Mouse (Mus musculus) neural tube, embryonic 13.5 days (tissue): ENCODE results near the gene Cox6b1. TPM values are rescaled to one million over a fixed set of nuclear protein-coding genes. Genes with fewer than 3 reads are reported as not detected.

Experiments used
- ATAC-seq: fragments of 200-750 bp; cut with Nextera tagmentation; 2 replicates; pipeline ENCODE4 v1.8.0; 2017; ENCODE audit warnings: low read depth, mild to moderate bottlenecking, moderate TSS enrichment, moderate library complexity
- H3K27ac ChIP-seq: fragments of 300-500 bp; sonication (generic); replicated peaks from 2 replicates; pipeline ENCODE4 v1.5.1; 2015; ENCODE audit warnings: moderate library complexity, mild to moderate bottlenecking, inconsistent platforms
- H3K27me3 ChIP-seq: fragments of 300-500 bp; sonication (generic); 2 replicates; pipeline ENCODE4 v1.6.1; 2015; ENCODE audit warnings: mild to moderate bottlenecking, inconsistent platforms
- H3K36me3 ChIP-seq: fragments of 300-500 bp; sonication (generic); 2 replicates; pipeline ENCODE4 v1.6.1; 2015; ENCODE audit warnings: mild to moderate bottlenecking, inconsistent platforms
- H3K4me1 ChIP-seq: fragments of 300-500 bp; sonication (generic); replicated peaks from 2 replicates; pipeline ENCODE4 v1.6.1; 2015; ENCODE audit warnings: inconsistent platforms
- H3K4me2 ChIP-seq: fragments of 300-500 bp; sonication (generic); 2 replicates; pipeline ENCODE4 v1.6.1; 2015; ENCODE audit warnings: inconsistent platforms, mild to moderate bottlenecking, moderate library complexity
- H3K4me3 ChIP-seq: fragments of 300-500 bp; sonication (generic); 2 replicates; pipeline ENCODE4 v1.5.1; 2015; ENCODE audit warnings: mild to moderate bottlenecking, inconsistent platforms
- H3K9ac ChIP-seq: fragments of 300-500 bp; sonication (generic); 2 replicates; pipeline ENCODE4 v1.6.1; 2015; ENCODE audit warnings: moderate library complexity, mild to moderate bottlenecking, inconsistent platforms
- H3K9me3 ChIP-seq: fragments of 300-500 bp; sonication (generic); 2 replicates; pipeline ENCODE4 v1.6.1; 2016; ENCODE audit warnings: inconsistent platforms
- WGBS: fragments of 180-500 bp; shearing (Covaris S2); methylation state at CpG from one replicate; pipeline ENCODE4 v1.1.7; 2015; 5-methylcytosine and 5-hydroxymethylcytosine counted together
- polyA plus RNA-seq: library from polyadenylated mRNA; unstranded; fragments of >200 nt; fragmentation: Nextera tagmentation; extraction: Ambion mirVana; gene quantifications from 2 replicates; pipeline ENCODE4 v1.2.1, GENCODE M21; 2015

Gene Cox6b1
- polyA plus RNA-seq, result 1,295 and 1,305 TPM in 2 replicates

GRCm38 (mm10) chr7:30625530-30626384 is at the start of gene Cox6b1:
Cox6b1 (minus strand) TSS chr7:30626151.
- Histone ChIP-seq H3K4me2 (peak within 1 kb of the TSS; percentile 92), H3K9ac (peak within 1 kb of the TSS; percentile 85), H3K9me3 (no peaks in the 10 kb centered on the region), H3K36me3 (peaks cover 35% of the 10 kb centered on the region), H3K27me3 (peaks cover 16% of the 10 kb centered on the region), H3K27ac (peak within 1 kb of the TSS; percentile 64), H3K4me1 (peaks cover 12% of the 10 kb centered on the region), H3K4me3 (peak within 1 kb of the TSS; percentile 64)
- peak; percentile 94 for ATAC-seq
- WGBS, result 2% methylated on average over 44 of the region's 44 CpGs

- H3K9ac ChIP-seq, result no peak within 1 kb of the TSS
- no peak for ATAC-seq
- H3K36me3 ChIP-seq, result no peaks in the 10 kb centered on the region
- H3K9me3 ChIP-seq, result no peaks in the 10 kb centered on the region
- no peak within 1 kb of the TSS for H3K4me3 ChIP-seq
- WGBS, result 64% methylated on average over 9 of the region's 9 CpGs
- no peaks in the 10 kb centered on the region for H3K4me1 ChIP-seq
- H3K4me2 ChIP-seq, result no peak within 1 kb of the TSS
- H3K27ac ChIP-seq, result no peak within 1 kb of the TSS
- H3K27me3 ChIP-seq, result no peaks in the 10 kb centered on the region; the same call in 1 of the 2 replicates
These were observed 45.5 kb upstream of the Cox6b1 start, which contains the start of gene Pmis2 for GRCm38 (mm10) chr7:30671480-30671879. Pmis2 (minus strand) TSS chr7:30671605.

GRCm38 (mm10) chr7:30669229-30669628 is 43.3 kb upstream of the Cox6b1 start:
- 41% methylated on average over 3 of the region's 3 CpGs for WGBS
- Histone ChIP-seq H3K4me3 (no peak overlapping the region), H3K36me3 (no peaks in the 10 kb centered on the region), H3K9ac (no peak overlapping the region), H3K4me2 (no peak overlapping the region), H3K27ac (no peak overlapping the region), H3K27me3 (no peaks in the 10 kb centered on the region; the same call in 1 of the 2 replicates), H3K9me3 (no peaks in the 10 kb centered on the region), H3K4me1 (peaks cover 10% of the 10 kb centered on the region)
- ATAC-seq, result no peak

GRCm38 (mm10) chr7:30665321-30665720 is 39.4 kb upstream of the Cox6b1 start:
- peak overlapping the region; percentile 87 for H3K4me2 ChIP-seq
- ATAC-seq, result peak; percentile 82
- 9% methylated on average over 11 of the region's 11 CpGs for WGBS
- H3K4me3 ChIP-seq, result peak overlapping the region; percentile 61
- no peaks in the 10 kb centered on the region; the same call in 1 of the 2 replicates for H3K27me3 ChIP-seq
- H3K27ac ChIP-seq, result peak overlapping the region; percentile 75
- H3K4me1 ChIP-seq, result peaks cover 11% of the 10 kb centered on the region
- peaks cover 15% of the 10 kb centered on the region for H3K36me3 ChIP-seq
- H3K9me3 ChIP-seq, result no peaks in the 10 kb centered on the region
- H3K9ac ChIP-seq, result peak overlapping the region; percentile 81

- peak within 1 kb of the TSS; percentile 61 for H3K4me3 ChIP-seq
- WGBS, result 1% methylated on average over 34 of the region's 34 CpGs
- peak within 1 kb of the TSS; percentile 81 for H3K9ac ChIP-seq
- no peaks in the 10 kb centered on the region; the same call in 1 of the 2 replicates for H3K27me3 ChIP-seq
- peaks cover 21% of the 10 kb centered on the region for H3K36me3 ChIP-seq
- H3K9me3 ChIP-seq, result no peaks in the 10 kb centered on the region
- H3K4me2 ChIP-seq, result peak within 1 kb of the TSS; percentile 87
- H3K27ac ChIP-seq, result peak within 1 kb of the TSS; percentile 75
- H3K4me1 ChIP-seq, result peaks cover 11% of the 10 kb centered on the region
- peak; percentile 95 for ATAC-seq
These were observed 38.7 kb upstream of the Cox6b1 start, which contains the start of gene Haus5 for GRCm38 (mm10) chr7:30664529-30665200. Haus5 (minus strand) TSS chr7:30664994.

GRCm38 (mm10) chr7:30649591-30650540 is 23.9 kb upstream of the Cox6b1 start, which contains the start of gene Rbm42:
Rbm42 (minus strand) TSS chr7:30650317.
- H3K27me3 ChIP-seq, result no peaks in the 10 kb centered on the region
- peaks cover 53% of the 10 kb centered on the region for H3K36me3 ChIP-seq
- peak within 1 kb of the TSS; percentile 90 for H3K9ac ChIP-seq
- H3K4me2 ChIP-seq, result peak within 1 kb of the TSS; percentile 93
- H3K4me1 ChIP-seq, result peaks cover 16% of the 10 kb centered on the region
- 3% methylated on average over 59 of the region's 59 CpGs for WGBS
- H3K4me3 ChIP-seq, result peak within 1 kb of the TSS; percentile 81
- H3K27ac ChIP-seq, result peak within 1 kb of the TSS; percentile 75; the same call in 1 of the 2 replicates
- H3K9me3 ChIP-seq, result no peaks in the 10 kb centered on the region
- ATAC-seq, result peak; percentile 100

GRCm38 (mm10) chr7:30639083-30639482 is 13.1 kb upstream of the Cox6b1 start:
- no peak overlapping the region for H3K9ac ChIP-seq
- no peak for ATAC-seq
- H3K27ac ChIP-seq, result no peak overlapping the region
- no peaks in the 10 kb centered on the region for H3K9me3 ChIP-seq
- peaks cover 42% of the 10 kb centered on the region for H3K27me3 ChIP-seq
- H3K36me3 ChIP-seq, result peaks cover 42% of the 10 kb centered on the region
- peaks cover 7% of the 10 kb centered on the region for H3K4me1 ChIP-seq
- 24% methylated on average over 4 of the region's 4 CpGs for WGBS
- H3K4me2 ChIP-seq, result no peak overlapping the region
- H3K4me3 ChIP-seq, result no peak overlapping the region

GRCm38 (mm10) chr7:30636395-30636794 is 10.4 kb upstream of the Cox6b1 start:
- no peaks in the 10 kb centered on the region for H3K9me3 ChIP-seq
- no peak overlapping the region for H3K27ac ChIP-seq
- no peak for ATAC-seq
- no peak overlapping the region for H3K4me2 ChIP-seq
- H3K9ac ChIP-seq, result no peak overlapping the region
- H3K36me3 ChIP-seq, result peaks cover 16% of the 10 kb centered on the region
- peaks cover 68% of the 10 kb centered on the region for H3K27me3 ChIP-seq
- WGBS, result 31% methylated on average over 11 of the region's 11 CpGs
- H3K4me3 ChIP-seq, result no peak overlapping the region
- peaks cover 11% of the 10 kb centered on the region for H3K4me1 ChIP-seq

GRCm38 (mm10) chr7:30635752-30636151 is 9.8 kb upstream of the Cox6b1 start, which contains the start of gene Etv2:
Etv2 (minus strand) TSS chr7:30635852.
- Histone ChIP-seq H3K9me3 (no peaks in the 10 kb centered on the region), H3K4me1 (peaks cover 11% of the 10 kb centered on the region), H3K9ac (no peak within 1 kb of the TSS), H3K4me2 (peak within 1 kb of the TSS; percentile 36), H3K4me3 (peak within 1 kb of the TSS; percentile 8; the same call in 1 of the 2 replicates), H3K36me3 (peaks cover 9% of the 10 kb centered on the region), H3K27me3 (peaks cover 74% of the 10 kb centered on the region), H3K27ac (no peak within 1 kb of the TSS)
- no peak for ATAC-seq
- 6% methylated on average over 5 of the region's 5 CpGs for WGBS

- Histone ChIP-seq H3K4me3 (peak overlapping the region; percentile 8; the same call in 1 of the 2 replicates), H3K4me1 (peaks cover 11% of the 10 kb centered on the region), H3K4me2 (peak overlapping the region; percentile 36), H3K27me3 (peaks cover 84% of the 10 kb centered on the region), H3K36me3 (no peaks in the 10 kb centered on the region), H3K9me3 (no peaks in the 10 kb centered on the region), H3K9ac (no peak overlapping the region), H3K27ac (no peak overlapping the region)
- WGBS, result 1% methylated on average over 20 of the region's 20 CpGs
- 0 out of 2 replicates have a peak, but pooled peaks have one; percentile 36 for ATAC-seq
These were observed 8.7 kb upstream of the Cox6b1 start for GRCm38 (mm10) chr7:30634621-30635020.

- H3K9me3 ChIP-seq, result no peaks in the 10 kb centered on the region
- no peak overlapping the region for H3K9ac ChIP-seq
- WGBS, result 4% methylated on average over 27 of the region's 27 CpGs
- H3K27me3 ChIP-seq, result peaks cover 90% of the 10 kb centered on the region
- no peak for ATAC-seq
- no peak overlapping the region for H3K27ac ChIP-seq
- H3K4me1 ChIP-seq, result peaks cover 11% of the 10 kb centered on the region
- no peak overlapping the region for H3K4me3 ChIP-seq
- H3K4me2 ChIP-seq, result no peak overlapping the region
- no peaks in the 10 kb centered on the region for H3K36me3 ChIP-seq
These were observed 7.9 kb upstream of the Cox6b1 start for GRCm38 (mm10) chr7:30633762-30634412.
